Mouse (Mus musculus) embryonic facial prominence, embryonic 10.5 days (tissue): Measurements from ENCODE around the gene Pcid2. TPM values are rescaled to one million over a fixed set of nuclear protein-coding genes. Genes with fewer than 3 reads are reported as not detected.
"Not testable (repeated sequence)": the region's sequence is repeated elsewhere in the genome, so short reads cannot be mapped to it uniquely, and the experiment has no call there.

ENCODE experiments used
- DNase-seq: peaks from one replicate; pipeline ENCODE4 v3.0.0-alpha.2; 2017; ENCODE audit warnings: low spot score
- H3K27ac ChIP-seq: fragments of 300-500 bp; sonication (generic); replicated peaks from 2 replicates; pipeline ENCODE4 v1.5.1; 2016; ENCODE audit warnings: mild to moderate bottlenecking
- H3K27me3 ChIP-seq: fragments of 300-500 bp; sonication (generic); replicated peaks from 2 replicates; pipeline ENCODE4 v1.6.1; 2016; ENCODE audit warnings: low read depth, mild to moderate bottlenecking; ENCODE audit not compliant: poor library complexity, severe bottlenecking
- H3K36me3 ChIP-seq: fragments of 300-500 bp; sonication (generic); replicated peaks from 2 replicates; pipeline ENCODE4 v1.6.1; 2016; ENCODE audit warnings: mild to moderate bottlenecking, moderate library complexity
- H3K4me1 ChIP-seq: fragments of 300-500 bp; sonication (generic); 2 replicates; pipeline ENCODE4 v1.6.1; 2016
- H3K4me3 ChIP-seq: fragments of 300-500 bp; sonication (generic); 2 replicates; pipeline ENCODE4 v1.5.1; 2016; ENCODE audit warnings: mild to moderate bottlenecking, moderate library complexity
- H3K9me3 ChIP-seq: fragments of 300-500 bp; sonication (generic); 2 replicates; pipeline ENCODE4 v1.6.1; 2016; ENCODE audit warnings: mild to moderate bottlenecking
- WGBS: fragments of 180-500 bp; shearing (Covaris S2); methylation state at CpG from one replicate; pipeline ENCODE4 v1.1.7; 2016; 5-methylcytosine and 5-hydroxymethylcytosine counted together
- polyA plus RNA-seq: library from polyadenylated mRNA; unstranded; fragments of >200 nt; fragmentation: Nextera tagmentation; extraction: Ambion mirVana; gene quantifications from 2 replicates; pipeline ENCODE4 v1.2.1, GENCODE M21; 2016

Pcid2 gene
- 57.8 and 59.2 TPM in 2 replicates for polyA plus RNA-seq

DNA sequence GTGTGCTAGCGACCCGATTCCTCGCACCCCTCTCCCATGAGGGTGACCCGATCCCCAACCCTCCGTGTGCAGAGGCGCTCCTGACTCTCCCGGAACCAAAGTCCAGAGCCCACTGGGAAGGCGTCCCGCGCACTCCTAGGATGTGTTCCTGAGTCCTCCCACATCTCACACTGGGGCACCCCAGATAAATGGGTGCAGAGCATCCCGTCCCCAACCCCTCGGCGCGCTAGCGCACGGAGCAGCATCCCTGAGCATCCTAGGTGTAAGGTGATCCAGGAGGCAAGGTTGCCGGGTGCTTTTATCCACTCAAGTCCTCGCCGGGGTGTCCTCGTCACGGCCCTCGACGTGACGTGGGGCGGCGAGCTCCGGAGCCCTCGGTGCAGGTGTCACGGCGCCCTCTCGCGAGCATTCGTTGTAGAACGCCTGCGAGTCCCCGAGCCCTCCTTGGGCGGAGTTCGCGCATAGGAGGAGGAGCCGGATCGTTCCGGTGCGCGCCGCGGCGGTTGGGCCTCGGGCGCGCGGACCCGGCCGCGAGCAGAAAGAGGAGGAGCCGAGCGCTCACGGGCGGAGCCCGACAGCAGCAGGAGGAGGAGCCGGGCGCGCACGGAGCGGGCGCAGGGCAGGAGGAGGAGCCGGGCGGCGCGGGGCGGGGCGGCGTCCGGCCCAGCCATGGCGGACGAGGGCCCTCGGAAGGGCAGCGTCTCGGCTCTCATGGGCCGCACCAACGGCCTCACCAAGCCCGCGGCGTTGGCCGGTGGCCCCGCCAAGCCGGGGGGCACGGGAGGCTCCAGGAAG, at the start of gene Pcid2, which contains the start of gene Cul4a:
Gene Pcid2, minus strand, starts transcription at position 373 of the 795 bp plus-strand sequence.
Gene Cul4a, plus strand, starts transcription at position 535 of the 795 bp plus-strand sequence.
- H3K4me1 ChIP-seq = peaks cover 23% of the 10 kb centered on the region
- no peaks in the 10 kb centered on the region for H3K27me3 ChIP-seq
- under 1% methylated on average over 87 of the region's 87 CpGs for WGBS
- peak; percentile 98 for DNase-seq
- H3K36me3 ChIP-seq = peaks cover 29% of the 10 kb centered on the region
- no peaks in the 10 kb centered on the region for H3K9me3 ChIP-seq
- H3K27ac ChIP-seq = peak within 1 kb of the TSS; percentile 94
- H3K4me3 ChIP-seq = peak within 1 kb of the TSS; percentile 98

DNA sequence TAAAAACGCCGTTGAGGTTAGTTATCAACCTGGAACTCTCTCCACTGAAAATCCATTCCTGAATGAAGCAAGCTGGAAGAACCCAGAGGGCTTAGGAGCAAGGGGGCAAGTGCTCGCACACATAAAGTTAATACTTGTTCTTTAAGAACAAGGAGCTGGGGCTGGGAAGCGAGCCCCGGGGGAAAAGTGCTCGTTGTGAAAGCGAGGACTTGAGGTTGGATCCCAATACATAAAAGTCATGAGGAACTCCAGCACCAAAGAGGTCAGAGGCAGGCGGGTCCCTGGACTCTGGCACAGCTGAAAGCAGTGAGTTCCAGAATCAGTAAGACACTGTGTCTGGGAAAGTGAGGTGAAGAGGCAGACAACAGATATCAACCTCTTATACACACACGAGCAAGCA, 48.8 kb upstream of the Pcid2 start:
- Histone ChIP-seq H3K4me3 (no peak overlapping the region), H3K4me1 (0 out of 2 replicates have a peak, but pooled peaks cover 3% of the 10 kb centered on the region), H3K9me3 (no peaks in the 10 kb centered on the region), H3K27ac (no peak overlapping the region), H3K27me3 (no peaks in the 10 kb centered on the region), H3K36me3 (peaks cover 19% of the 10 kb centered on the region)
- WGBS = 78% methylated on average over 9 of the region's 9 CpGs
- no peak for DNase-seq

DNA sequence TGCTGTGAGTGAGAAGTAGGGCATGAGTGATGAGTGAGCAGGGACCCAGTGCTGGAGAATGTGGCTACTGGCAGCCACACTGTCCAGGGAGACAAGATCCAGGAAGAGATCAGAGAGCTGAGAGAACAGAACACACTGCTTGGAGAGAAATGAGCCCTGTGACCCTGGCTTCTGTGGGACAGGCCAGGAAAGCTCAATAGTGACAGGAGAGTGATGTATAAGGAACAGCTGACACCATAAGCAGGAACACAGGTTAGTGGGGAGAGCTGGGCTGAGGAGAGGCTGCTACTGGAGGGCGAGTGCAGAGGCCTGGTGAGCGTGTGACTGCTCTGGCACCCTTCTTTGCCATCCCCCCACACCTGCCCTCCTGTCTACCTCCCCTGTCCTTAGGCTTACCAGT, 45.7 kb upstream of the Pcid2 start:
- no peak for DNase-seq
- H3K4me3 ChIP-seq = no peak overlapping the region
- H3K27ac ChIP-seq = no peak overlapping the region
- H3K4me1 ChIP-seq = no peaks in the 10 kb centered on the region
- H3K36me3 ChIP-seq = peaks cover 48% of the 10 kb centered on the region
- 83% methylated on average over 2 of the region's 2 CpGs for WGBS
- no peaks in the 10 kb centered on the region for H3K9me3 ChIP-seq
- no peaks in the 10 kb centered on the region for H3K27me3 ChIP-seq

DNA sequence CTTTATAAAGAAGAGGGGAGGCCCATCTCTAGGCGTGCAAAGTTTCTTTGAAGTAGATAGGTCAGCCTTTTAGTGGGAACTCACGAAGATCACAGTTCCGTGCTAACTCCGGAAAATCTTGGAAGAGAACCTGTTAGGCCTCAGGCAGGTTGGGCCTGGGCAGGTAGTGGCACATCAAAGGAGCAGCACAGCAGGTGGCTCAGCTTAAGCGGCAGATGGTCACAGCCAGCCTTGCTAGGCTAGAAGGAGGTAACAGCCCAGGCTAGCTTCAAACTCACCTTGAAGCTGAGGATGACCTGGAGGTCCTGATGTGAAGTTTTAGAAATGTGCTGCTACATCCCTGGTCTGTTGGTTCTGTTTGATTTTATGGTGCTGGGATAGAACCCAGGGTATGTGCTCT, 44.6 kb upstream of the Pcid2 start:
- no peaks in the 10 kb centered on the region for H3K4me1 ChIP-seq
- H3K27ac ChIP-seq = no peak overlapping the region
- no peaks in the 10 kb centered on the region for H3K9me3 ChIP-seq
- no peaks in the 10 kb centered on the region for H3K27me3 ChIP-seq
- 60% methylated on average over 5 of the region's 5 CpGs for WGBS
- DNase-seq = no peak
- H3K36me3 ChIP-seq = peaks cover 58% of the 10 kb centered on the region
- H3K4me3 ChIP-seq = no peak overlapping the region

DNA sequence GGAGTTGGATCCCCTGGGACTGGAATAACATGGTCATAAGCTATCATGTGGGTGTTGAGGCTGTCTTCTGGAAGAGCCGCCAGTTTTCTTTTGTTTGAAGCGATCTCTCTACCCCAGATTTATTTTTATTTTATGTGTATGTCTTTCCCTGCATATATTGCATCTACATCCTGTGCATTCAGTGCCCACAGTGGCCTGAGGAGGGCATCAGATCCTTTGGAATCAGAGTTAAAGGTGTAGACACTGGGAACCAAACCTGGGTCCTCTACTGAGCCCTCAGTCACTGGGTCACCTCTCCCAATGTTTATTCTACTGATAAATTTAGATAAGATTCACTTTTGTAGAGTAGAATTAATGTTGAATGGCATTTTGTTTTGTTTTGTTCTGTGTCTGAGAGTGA, 44.0 kb upstream of the Pcid2 start:
- Histone ChIP-seq H3K4me3 (no peak overlapping the region), H3K36me3 (peaks cover 64% of the 10 kb centered on the region), H3K4me1 (no peaks in the 10 kb centered on the region), H3K9me3 (no peaks in the 10 kb centered on the region), H3K27ac (no peak overlapping the region), H3K27me3 (no peaks in the 10 kb centered on the region)
- 94% methylated on average over 2 of the region's 2 CpGs for WGBS
- no peak for DNase-seq

DNA sequence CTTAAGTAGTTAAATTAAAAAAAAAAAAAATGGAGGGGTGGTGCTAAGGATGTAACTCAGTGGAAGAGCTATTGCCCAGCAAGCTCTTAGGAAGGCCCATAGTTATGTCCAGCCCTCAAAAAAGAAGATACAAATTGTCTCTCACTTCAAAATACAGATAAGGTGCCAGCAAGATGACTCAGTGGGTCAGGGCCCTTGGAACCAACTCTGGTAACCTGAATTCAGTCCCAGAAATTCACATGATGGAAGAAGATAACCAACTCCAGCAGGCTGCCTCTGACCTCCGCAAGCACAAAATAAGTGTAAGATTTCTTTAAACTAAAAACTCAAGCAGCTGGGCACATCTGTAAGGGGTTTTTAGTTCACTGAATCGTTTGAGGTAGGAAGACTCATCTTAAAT, 43.2 kb upstream of the Pcid2 start:
- H3K9me3 ChIP-seq = no peaks in the 10 kb centered on the region
- H3K27me3 ChIP-seq = no peaks in the 10 kb centered on the region
- no peak overlapping the region for H3K4me3 ChIP-seq
- peaks cover 72% of the 10 kb centered on the region for H3K36me3 ChIP-seq
- no peaks in the 10 kb centered on the region for H3K4me1 ChIP-seq
- no peak overlapping the region for H3K27ac ChIP-seq
- 97% methylated on average over 2 of the region's 2 CpGs for WGBS
- no peak for DNase-seq

DNA sequence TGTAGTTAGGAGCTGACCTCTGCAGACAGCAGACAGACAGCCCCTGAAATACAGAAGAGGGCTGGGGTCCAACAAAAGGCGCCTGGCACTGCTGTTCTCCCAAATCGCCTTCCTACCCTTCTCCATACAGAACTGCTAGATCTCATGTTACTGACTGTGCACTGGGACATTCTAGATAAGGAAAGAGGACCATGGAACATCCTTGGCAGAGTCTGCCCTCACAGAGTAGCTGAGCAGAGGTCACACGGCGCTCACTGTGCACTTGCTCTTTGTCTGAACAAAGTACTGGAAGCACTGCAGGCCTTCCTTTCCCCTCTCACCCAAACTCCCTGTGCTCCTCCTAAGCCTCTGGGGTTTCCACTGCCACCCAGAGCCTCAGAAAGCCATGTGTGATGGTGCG, 36.4 kb upstream of the Pcid2 start:
- Histone ChIP-seq H3K36me3 (peaks cover 100% of the 10 kb centered on the region), H3K4me3 (no peak overlapping the region), H3K27ac (no peak overlapping the region), H3K27me3 (no peaks in the 10 kb centered on the region), H3K4me1 (no peaks in the 10 kb centered on the region), H3K9me3 (no peaks in the 10 kb centered on the region)
- no peak for DNase-seq
- 91% methylated on average over 5 of the region's 5 CpGs for WGBS

DNA sequence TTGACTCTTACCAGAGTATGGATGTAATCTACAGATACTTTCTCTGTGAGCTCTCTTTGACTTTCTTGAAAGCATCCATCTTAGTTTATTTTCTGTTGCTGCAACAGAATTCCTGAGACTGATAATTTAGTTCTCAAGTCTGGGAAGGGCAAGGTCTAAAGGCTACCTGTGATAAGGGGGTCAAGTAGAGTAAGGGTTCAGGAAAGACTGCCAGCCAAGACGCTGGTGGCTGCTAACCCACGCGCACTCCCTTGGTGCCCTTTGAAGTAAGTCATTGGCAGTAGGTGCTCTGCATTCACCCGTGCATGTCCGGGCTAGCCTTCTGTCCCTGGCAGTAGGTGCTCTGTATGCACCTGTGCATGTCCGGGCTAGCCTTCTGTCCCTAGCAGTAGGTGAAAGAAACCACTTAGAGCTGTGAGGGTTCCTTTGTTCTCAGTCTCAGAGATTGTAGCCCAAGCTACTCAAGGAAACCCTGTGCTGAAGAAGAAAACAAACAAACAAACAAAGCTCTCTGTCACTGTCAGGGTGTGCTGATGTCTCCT, 34.5 kb upstream of the Pcid2 start:
- H3K36me3 ChIP-seq = peaks cover 100% of the 10 kb centered on the region
- DNase-seq = no peak
- no peaks in the 10 kb centered on the region for H3K27me3 ChIP-seq
- no peaks in the 10 kb centered on the region for H3K4me1 ChIP-seq
- no peak overlapping the region for H3K27ac ChIP-seq
- no peak overlapping the region for H3K4me3 ChIP-seq
- no peaks in the 10 kb centered on the region for H3K9me3 ChIP-seq
- WGBS = 91% methylated on average over 6 of the region's 6 CpGs

DNA sequence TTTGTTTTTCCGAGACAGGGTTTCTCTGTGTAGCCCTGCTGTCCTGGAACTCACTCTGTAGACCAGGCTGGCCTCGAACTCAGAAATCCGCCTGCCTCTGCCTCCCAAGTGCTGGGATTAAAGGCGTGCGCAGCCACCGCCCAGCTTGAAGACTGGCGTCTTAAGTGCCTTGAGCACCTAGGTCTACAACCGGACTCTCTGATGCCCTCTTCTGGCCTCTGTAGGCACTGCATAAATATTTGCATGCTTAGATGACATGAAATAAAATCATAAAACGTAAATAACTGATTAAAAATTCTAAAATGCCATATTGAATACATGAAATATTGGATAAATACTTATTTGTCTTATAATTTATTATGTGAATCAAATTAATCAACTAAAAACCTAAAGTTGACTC, 27.0 kb upstream of the Pcid2 start:
- not testable (repeated sequence) for H3K27me3 ChIP-seq, H3K27ac ChIP-seq, H3K4me1 ChIP-seq, H3K4me3 ChIP-seq, H3K9me3 ChIP-seq
- DNase-seq = peak; percentile 46
- peaks cover 96% of the 10 kb centered on the region for H3K36me3 ChIP-seq
- WGBS = 79% methylated on average over 9 of the region's 9 CpGs

DNA sequence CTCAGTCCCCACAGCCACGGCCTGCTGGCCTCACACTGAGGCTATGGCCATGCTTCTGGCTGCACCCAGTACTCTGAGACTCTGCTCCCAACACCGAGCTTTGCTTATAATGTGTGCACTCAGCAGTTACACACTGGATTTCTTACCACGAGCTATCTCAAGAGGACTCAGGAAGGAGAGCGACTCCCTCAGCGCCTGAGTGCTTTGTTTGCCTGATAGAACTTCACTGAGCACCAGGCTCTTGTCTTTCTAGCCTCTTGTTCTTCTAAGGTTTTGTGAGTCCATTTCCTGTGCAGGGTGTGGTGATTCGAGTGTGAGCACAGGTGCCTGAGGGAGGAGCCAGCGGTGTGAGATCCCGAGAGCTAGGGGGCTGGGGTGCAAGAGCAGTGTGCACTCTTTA, 19.6 kb upstream of the Pcid2 start:
- Histone ChIP-seq H3K9me3 (no peaks in the 10 kb centered on the region), H3K36me3 (peaks cover 92% of the 10 kb centered on the region), H3K27ac (no peak overlapping the region), H3K4me3 (no peak overlapping the region), H3K27me3 (no peaks in the 10 kb centered on the region), H3K4me1 (no peaks in the 10 kb centered on the region)
- no peak for DNase-seq
- WGBS = 93% methylated on average over 8 of the region's 8 CpGs

DNA sequence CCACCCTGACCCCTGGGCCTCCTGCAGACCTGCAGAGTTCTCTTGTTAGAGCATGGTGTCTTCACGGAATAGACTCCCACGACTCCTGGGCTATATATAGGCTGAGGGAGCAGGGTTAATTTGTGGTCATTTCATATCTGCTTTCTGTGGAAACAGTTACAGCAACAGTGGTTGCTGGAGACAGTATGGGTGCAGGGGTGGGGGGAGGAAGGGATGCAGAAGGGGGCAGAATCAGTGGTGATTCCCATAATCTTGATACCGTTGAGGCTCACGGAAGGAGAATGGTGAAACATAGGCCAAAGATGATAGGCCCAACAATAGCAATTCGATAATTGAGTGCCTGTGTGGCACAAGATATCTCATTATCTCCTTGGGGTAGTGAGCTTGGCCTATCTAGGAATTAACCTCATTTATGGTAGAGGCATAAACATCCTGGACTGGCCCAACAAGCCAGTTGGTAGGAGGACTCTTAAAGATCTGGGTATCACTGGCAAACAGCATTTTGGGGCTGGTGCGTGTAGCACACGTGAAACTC, 17.7 kb upstream of the Pcid2 start:
- no peak for DNase-seq
- Histone ChIP-seq H3K9me3 (no peaks in the 10 kb centered on the region), H3K4me3 (no peak overlapping the region), H3K4me1 (no peaks in the 10 kb centered on the region), H3K27me3 (no peaks in the 10 kb centered on the region), H3K27ac (no peak overlapping the region), H3K36me3 (peaks cover 90% of the 10 kb centered on the region)
- 92% methylated on average over 7 of the region's 7 CpGs for WGBS

DNA sequence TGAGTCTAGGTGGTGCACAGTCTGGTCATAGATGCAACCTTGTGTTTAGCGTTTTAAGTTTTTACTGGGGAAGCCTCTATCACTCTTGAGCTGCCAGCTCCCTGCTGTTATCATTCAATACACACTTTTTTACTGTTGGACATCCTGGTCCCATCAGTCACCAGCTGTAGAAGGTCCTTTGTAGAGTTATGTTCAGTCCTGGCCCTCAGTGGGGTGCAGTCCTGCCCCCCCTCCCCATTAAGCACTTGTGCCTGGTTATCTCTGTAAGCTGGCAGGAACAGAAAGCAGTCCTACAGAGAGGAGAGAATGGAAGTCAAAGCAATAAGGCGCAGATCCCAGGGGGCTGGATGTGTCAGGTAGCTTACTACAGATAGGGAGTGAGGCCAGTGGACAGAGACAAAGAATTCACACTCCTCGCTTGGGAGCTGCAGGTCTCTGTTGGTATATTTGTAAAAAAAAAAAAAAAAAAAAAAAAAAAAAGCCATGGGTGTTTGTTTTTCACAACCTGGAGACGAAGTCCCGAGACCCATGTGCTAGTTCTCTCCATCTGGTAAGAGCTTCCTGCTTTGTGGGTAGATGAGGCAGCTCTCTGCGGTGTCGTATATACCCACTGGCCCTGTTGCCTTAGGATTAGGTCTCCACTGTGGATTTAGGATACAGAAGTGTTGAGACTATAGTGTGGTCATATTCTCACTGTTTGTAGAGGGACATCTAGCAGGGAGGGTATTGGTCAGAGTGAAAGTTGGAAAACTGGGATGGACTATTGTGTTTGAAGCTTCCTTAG, 15.8 kb upstream of the Pcid2 start:
- Histone ChIP-seq H3K27me3 (no peaks in the 10 kb centered on the region), H3K9me3 (no peaks in the 10 kb centered on the region), H3K36me3 (peaks cover 79% of the 10 kb centered on the region), H3K27ac (no peak overlapping the region), H3K4me1 (no peaks in the 10 kb centered on the region), H3K4me3 (no peak overlapping the region)
- 91% methylated on average over 7 of the region's 7 CpGs for WGBS
- DNase-seq = no peak
